Mouse (Mus musculus) granulocyte monocyte progenitor cell, adult 5-6 weeks (primary cell): ENCODE results near the gene Ganab. TPM values are rescaled to one million over a fixed set of nuclear protein-coding genes. Genes with fewer than 3 reads are reported as not detected.
"Not testable (repeated sequence)": the region's sequence is repeated elsewhere in the genome, so short reads cannot be mapped to it uniquely, and the experiment has no call there.

Experiments
- ATAC-seq: replicated peaks from 2 replicates; pipeline ENCODE4 v1.8.0; 2016; ENCODE audit warnings: mild to moderate bottlenecking, moderate TSS enrichment, inconsistent platforms; ENCODE audit not compliant: poor library complexity, severe bottlenecking
- total RNA-seq, 2 experiments: library from RNA; stranded (forward) in 1 of 2; stranded (reverse) in 1 of 2; fragments of 200-712, 200-1000 nt in 1 of 2; fragments of >200 nt in 1 of 2; fragmentation: Nextera tagmentation in 1 of 2; gene quantifications; 2 replicates each; pipeline ENCODE4 v1.2.3; 2014 to 2017

The Ganab gene
- total RNA-seq (2014; fragmentation: Nextera tagmentation) (143 and 154 TPM in 2 replicates), total RNA-seq (2017) (105 and 107 TPM in 2 replicates)

DNA sequence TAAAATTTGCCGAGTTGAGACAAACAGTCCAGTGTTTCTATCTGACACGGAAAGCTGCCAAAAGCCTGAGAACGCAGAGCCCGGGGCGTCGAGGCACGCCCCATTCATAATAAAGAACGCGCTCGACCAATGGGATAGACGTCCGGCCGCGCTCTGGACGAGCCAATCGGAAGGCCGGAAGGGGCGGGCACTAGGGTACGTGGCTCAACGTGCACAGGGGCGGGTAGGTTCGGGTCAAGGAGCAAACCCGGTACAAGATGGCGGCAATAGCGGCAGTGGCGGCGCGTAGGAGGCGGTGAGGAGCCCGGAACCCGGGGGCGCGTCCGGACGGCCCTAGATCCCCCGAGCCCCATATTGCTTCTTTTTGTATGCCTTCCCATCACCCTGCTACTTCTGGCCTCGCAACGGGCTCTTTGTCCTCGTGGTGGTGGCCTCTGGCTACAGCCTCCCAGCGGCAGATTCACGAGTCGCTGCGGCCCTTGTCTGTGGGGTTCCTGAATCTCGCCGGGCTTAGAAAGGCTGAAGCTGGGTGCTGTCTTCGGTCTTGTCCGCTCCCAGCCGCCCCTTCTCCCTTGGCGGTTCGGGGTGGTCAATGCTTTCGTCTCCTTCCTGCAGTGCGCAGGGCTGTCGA lies at the start of gene Ganab:
Ganab (plus strand) TSS at position 207 of the 631 bp plus-strand sequence.
- peak; percentile 96 for ATAC-seq

DNA sequence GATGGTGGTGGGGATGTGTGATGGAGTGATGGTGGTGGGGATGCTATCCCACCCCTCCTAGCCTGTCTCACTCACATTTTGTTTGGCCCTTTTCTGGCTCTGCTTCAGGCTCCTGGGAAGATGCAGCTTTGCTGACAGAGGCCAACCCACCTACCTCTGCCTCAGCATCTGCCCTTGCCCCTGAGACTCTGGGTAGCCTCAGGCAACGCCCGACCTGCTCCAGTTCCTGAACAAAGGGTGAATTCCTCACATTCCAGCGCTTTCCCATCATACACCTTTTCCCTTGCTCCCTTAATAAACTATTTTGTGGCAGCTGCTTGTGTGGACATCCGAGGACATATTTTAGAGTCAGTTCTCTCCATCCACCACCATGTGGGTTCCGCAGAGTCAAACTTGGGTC lies 49.5 kb upstream of the Ganab start:
- ATAC-seq, result no peak

- ATAC-seq, result peak; percentile 17; the same call in 1 of the 2 replicates
These were observed 47.4 kb upstream of the Ganab start, which contains the start of gene Lrrn4cl for GRCm38 (mm10) chr19:8850402-8850901. Gene Lrrn4cl (plus strand): TSS chr19:8850768.

DNA sequence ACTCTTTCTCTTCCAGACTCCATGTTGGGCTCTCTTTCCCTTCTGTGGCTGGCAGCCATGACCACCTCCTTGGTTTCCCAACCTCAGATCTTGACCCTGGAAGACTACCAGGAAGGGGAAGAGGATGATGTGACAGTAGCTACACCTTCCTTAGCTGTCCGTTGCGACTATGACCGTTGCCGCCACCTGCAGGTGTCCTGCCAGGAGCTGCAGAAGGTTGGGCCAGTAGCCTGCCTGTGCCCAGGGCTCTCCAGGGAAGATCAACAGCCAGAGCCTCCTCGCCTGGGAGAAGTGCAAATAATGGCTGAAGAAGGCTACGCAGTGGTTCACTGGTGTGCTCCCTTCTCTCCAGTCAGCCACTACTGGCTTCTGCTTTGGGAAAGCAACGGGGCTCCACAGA lies 46.2 kb upstream of the Ganab start:
- ATAC-seq, result peak; percentile 27; the same call in 1 of the 2 replicates

DNA sequence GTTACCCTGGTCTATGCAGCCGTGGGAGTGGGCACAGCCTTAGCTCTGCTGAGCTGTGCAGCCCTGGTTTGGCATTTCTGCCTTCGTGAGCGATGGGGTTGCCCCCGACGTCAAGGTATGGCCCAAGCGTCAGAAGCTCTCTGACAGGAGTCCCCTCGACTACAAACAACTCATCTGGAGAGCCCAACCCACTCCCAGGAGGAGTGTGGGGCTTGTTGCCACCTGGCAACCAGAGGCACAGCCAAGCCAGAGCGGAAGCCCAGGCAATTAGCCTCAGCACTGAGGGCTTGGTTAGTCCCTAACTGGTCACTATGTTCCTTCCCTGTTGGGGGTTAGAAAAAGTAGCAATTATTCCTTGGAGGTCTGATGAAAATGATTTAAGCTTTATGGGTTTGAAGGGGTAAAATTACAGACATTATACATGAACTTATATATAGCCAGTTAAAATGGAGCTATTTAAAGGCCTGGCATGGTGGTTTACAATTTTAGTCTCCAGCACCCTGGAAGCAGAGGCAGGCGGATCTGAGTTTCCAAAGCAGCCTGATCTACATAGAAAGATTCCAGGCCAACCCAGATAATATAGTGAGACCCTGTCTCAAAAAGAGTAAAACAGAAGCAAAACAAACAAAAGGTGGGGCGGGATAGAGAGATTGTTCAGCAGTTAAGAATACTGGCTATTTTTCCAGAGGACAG lies 45.5 kb upstream of the Ganab start:
- no peak for ATAC-seq

- no peak for ATAC-seq
These were observed 44.8 kb upstream of the Ganab start for GRCm38 (mm10) chr19:8853117-8853516.

- peak; percentile 79 for ATAC-seq
These were observed 40.2 kb upstream of the Ganab start for GRCm38 (mm10) chr19:8857689-8858088.

DNA sequence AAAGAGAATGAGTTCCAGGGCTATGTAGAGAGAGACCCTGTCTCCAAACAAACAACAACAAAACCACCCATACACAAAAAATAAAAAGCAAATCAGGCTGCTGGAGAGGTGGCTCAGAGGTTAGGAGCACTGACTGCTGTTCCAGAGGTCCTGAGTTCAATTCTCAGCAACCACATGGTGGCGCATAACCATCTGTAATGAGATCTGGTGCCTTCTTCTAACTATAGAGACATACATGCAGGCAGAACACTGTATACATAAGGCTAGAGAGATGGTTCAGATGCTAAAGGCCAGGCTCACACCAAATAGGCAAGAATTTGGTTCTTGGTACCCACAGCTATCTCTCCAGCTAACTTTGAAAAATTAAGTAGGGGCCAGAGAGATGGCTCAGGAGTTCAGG lies 38.9 kb upstream of the Ganab start:
- ATAC-seq, result no peak

- no peak for ATAC-seq
These were observed 33.6 kb upstream of the Ganab start for GRCm38 (mm10) chr19:8864265-8864664.

DNA sequence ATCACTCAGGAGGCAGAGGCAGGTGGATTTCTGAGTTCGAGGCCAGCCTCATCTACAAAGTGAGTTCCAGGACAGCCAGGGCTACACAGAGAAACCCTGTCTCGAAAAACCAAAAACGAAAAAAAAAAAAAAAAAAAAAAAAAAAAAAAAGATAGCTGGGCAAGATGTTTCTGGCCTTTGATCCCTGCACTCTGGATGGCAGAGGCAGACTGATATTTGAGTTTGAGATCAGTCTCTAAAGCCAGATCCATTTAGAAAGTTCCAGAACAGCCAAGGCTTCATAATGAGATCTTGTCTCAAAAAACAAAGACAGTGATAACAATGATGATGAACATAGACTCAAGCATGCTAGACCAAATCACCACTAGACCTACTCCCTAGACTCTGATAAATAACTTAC lies 27.5 kb upstream of the Ganab start:
- not testable (repeated sequence) for ATAC-seq

- 0 out of 2 replicates have a peak, but pooled peaks have one; percentile 19 for ATAC-seq
These were observed 27.0 kb upstream of the Ganab start for GRCm38 (mm10) chr19:8870838-8871237.

- peak; percentile 99 for ATAC-seq
These were observed 26.3 kb upstream of the Ganab start, which contains the start of gene Ubxn1 for GRCm38 (mm10) chr19:8871267-8872186. Gene Ubxn1 (plus strand): TSS chr19:8871496.

- no peak for ATAC-seq
These were observed 25.5 kb upstream of the Ganab start for GRCm38 (mm10) chr19:8872266-8872840.

DNA sequence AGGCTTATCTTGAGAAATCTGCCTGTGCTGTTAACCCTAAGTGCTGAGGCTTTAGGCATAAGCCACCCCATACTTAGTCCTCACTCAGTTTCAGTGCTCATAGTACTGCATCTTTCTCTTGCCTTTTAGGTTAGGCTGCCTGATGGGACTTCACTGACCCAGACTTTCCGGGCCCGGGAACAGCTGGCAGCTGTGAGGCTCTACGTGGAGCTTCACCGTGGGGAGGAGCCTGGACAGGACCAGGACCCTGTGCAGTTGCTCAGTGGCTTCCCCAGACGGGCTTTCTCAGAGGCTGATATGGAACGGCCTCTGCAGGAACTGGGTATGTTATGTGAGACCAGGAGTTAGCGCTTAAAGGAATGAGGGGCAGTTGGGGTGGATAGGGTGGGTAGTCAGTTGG lies 22.8 kb upstream of the Ganab start:
- no peak for ATAC-seq

DNA sequence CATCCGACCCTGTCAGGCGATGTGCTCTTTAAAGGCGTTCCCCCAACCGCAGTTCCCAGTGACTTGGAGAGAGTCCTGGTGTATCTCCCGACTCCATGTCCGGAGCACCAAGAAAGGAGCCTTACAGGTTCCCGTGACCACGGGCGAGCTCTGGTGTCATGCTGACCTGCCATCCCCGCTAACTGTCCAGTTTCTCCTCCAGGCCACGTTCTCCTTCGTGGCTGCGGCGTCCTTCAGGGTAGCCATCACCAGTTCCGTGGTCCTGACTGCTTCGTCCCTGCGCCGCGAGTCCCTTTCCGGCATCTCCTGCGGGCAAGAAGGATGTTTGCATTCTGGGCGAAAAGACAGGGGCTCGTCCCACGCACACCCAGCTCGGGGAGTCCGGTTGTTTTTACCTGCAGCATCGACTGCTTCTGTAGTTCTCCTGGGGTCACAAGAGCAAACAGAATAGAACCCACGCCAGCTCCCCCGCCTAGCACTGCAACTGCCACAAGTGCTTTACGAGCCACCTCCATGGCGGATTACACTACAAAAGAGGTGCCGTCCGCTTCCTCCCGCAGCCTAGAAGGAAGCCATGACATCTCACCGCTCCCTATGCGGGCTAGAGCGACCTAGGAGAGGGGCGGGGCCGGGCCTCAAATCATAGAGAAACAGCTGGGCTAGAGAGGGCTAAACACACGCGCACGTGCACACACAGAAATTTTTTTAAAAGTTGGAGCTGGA lies 17.4 kb upstream of the Ganab start, which contains the start of gene Uqcc3:
Uqcc3 (minus strand) TSS at position 613 of the 723 bp plus-strand sequence.
- ATAC-seq, result peak; percentile 94

DNA sequence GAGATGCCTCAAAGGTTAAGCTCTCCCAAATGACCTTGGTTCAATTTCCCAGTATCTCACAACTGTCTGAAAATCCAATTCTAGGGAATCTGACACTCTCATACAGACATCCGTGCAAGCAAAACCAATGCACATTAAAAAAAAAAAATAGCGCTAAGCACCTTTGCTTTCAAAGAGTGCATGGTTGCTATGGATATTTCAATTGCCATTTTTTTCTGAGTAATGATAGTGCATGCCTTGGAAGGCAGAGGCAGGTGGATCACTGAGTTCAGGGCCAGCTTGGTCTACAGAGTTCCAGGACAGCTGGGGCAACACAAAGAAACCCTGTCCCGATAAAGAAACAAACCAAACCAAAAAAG lies 16.9 kb upstream of the Ganab start:
- ATAC-seq, result peak; percentile 6; the same call in 1 of the 2 replicates

DNA sequence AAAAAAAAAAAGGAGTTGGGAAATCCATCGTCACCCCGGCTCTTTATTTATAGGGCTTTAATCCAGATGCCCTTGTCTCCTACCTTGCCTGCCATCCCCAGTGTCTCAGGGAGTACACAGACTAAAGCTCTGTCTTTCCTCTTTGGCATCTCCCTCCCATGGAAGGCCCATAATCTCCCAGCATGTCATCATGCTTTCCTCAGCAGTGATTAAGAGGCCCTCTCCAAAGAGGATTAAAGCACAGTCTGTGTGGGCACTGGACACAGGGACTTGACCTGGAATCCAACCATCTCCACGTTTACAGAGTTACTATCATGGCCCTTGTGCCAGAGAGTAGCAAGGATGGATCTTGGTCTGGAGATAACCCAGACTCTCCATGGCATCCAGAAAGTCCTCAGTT lies 14.3 kb upstream of the Ganab start, which contains the start of the genes Lbhd1 and Gm49403:
Lbhd1 (plus strand) TSS at position 117 of the 400 bp plus-strand sequence.
Gm49403 (plus strand) TSS at position 315 of the 400 bp plus-strand sequence.
- no peak for ATAC-seq

DNA sequence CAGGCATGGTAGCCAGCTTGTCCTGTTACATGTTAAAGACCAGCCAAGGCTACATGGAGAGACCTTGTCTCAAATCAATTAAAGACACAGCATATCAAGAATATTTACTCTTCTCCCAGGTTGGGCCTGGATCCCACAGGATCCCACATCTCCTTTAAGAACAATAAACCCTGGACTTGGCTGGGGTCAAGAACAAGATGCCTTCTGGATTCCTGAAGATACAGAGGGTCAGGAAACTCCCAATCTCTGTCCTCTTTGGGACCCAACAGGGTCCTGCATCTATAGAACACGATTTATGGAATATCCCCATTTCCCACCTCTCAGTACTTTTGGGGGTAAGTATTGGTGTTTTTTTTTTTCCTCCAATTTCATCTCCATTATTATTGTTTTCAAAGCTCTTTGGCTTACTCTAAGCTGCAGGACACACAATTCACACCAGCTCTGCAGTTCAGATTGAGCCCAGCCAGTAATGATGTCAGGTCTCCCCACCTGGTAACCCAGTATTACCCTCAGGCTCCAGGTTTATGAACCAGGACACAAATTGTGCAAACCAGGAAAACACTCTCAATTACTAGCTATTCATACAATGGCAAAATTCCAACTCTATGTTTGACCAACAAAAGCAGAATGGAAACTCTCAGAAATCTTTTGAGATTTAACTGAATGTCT lies 10.8 kb upstream of the Ganab start:
- ATAC-seq, result no peak
